Mouse (Mus musculus): ENCODE results near the gene Rnf44. TPM values are rescaled to one million over a fixed set of nuclear protein-coding genes. Genes with fewer than 3 reads are reported as not detected.

Gene Rnf44
- polyA plus RNA-seq, 1 experiment from 2014 or later: 52.1 TPM

- Histone ChIP-seq H3K27me3 (replicated peaks; ENCODE audit: insufficient read depth, low read length) (no peaks in the 10 kb centered on the region), H3K9ac (replicated peaks; ENCODE audit: low read depth) (no peak overlapping the region), H3K36me3 (ENCODE audit: insufficient read depth, low read length) (no peaks in the 10 kb centered on the region), H3K4me1 (ENCODE audit: insufficient read depth, low read depth, low read length) (peaks cover 16% of the 10 kb centered on the region; the same call in 1 of the 2 replicates), H3K27ac (ENCODE audit: low read length) (no peak overlapping the region), H3K4me3 (ENCODE audit: low read depth, low read length) (no peak overlapping the region), H3K9me3 (ENCODE audit: low read length) (no peaks in the 10 kb centered on the region), H3K4me2 (replicated peaks; ENCODE audit: low read depth, low read length) (no peak overlapping the region)
- TF ChIP-seq CTCF (IDR thresholded peaks at IDR 0.05) (no peak), EP300 (IDR thresholded peaks at IDR 0.05) (no peak)
- 87% methylated on average over 11 of the region's 11 CpGs for WGBS
- DNase-seq (ENCODE audit: low spot score) (no peak), ATAC-seq (no peak)
Measured at GRCm38 (mm10) chr13:54695479-54696230, 1.9 kb upstream of the Rnf44 start.

GRCm38 (mm10) chr13:54694348-54695060 is 797 bp upstream of the Rnf44 start:
- Histone ChIP-seq H3K27ac (ENCODE audit: low read length) (peak overlapping the region; percentile 95), H3K9me3 (ENCODE audit: low read length) (no peaks in the 10 kb centered on the region), H3K4me2 (replicated peaks; ENCODE audit: low read depth, low read length) (peak overlapping the region; percentile 40), H3K4me3 (ENCODE audit: low read depth, low read length) (peak overlapping the region; percentile 95), H3K27me3 (replicated peaks; ENCODE audit: insufficient read depth, low read length) (no peaks in the 10 kb centered on the region), H3K9ac (replicated peaks; ENCODE audit: low read depth) (peak overlapping the region; percentile 59), H3K36me3 (ENCODE audit: insufficient read depth, low read length) (no peaks in the 10 kb centered on the region), H3K4me1 (ENCODE audit: insufficient read depth, low read depth, low read length) (peaks cover 16% of the 10 kb centered on the region; the same call in 1 of the 2 replicates)
- TF ChIP-seq CTCF (IDR thresholded peaks at IDR 0.05): no peak
- no peak for TF ChIP-seq EP300 (IDR thresholded peaks at IDR 0.05)
- DNase-seq (ENCODE audit: low spot score) (no peak), ATAC-seq (peak; percentile 66)
- WGBS: 15% methylated on average over 26 of the region's 26 CpGs

- Histone ChIP-seq H3K4me2 (replicated peaks; ENCODE audit: low read depth, low read length) (peak overlapping the region; percentile 82), H3K27me3 (replicated peaks; ENCODE audit: insufficient read depth, low read length) (no peaks in the 10 kb centered on the region), H3K9ac (replicated peaks; ENCODE audit: low read depth) (peak overlapping the region; percentile 93), H3K27ac (ENCODE audit: low read length) (peak overlapping the region; percentile 94), H3K9me3 (ENCODE audit: low read length) (no peaks in the 10 kb centered on the region), H3K4me1 (ENCODE audit: insufficient read depth, low read depth, low read length) (peaks cover 16% of the 10 kb centered on the region; the same call in 1 of the 2 replicates), H3K36me3 (ENCODE audit: insufficient read depth, low read length) (no peaks in the 10 kb centered on the region), H3K4me3 (ENCODE audit: low read depth, low read length) (peak overlapping the region; percentile 95)
- 9% methylated on average over 21 of the region's 21 CpGs for WGBS
- ATAC-seq (no peak), DNase-seq (ENCODE audit: low spot score) (peak; percentile 24)
- TF ChIP-seq EP300 (IDR thresholded peaks at IDR 0.05) (no peak), CTCF (IDR thresholded peaks at IDR 0.05) (no peak)
Measured at GRCm38 (mm10) chr13:54692711-54693557, 773 bp downstream of the Rnf44 start.

- no peak for ATAC-seq
- no peak overlapping the region for H3K27ac ChIP-seq (ENCODE audit: low read length)
- no peaks in the 10 kb centered on the region for H3K36me3 ChIP-seq (ENCODE audit: insufficient read depth, low read length)
- DNase-seq (ENCODE audit: low spot score): peak; percentile 23
- TF ChIP-seq EP300 (IDR thresholded peaks at IDR 0.05): no peak
- TF ChIP-seq CTCF (IDR thresholded peaks at IDR 0.05): no peak
- H3K4me1 ChIP-seq (ENCODE audit: insufficient read depth, low read depth, low read length): peaks cover 17% of the 10 kb centered on the region; the same call in 1 of the 2 replicates
- H3K4me3 ChIP-seq (ENCODE audit: low read depth, low read length): no peak overlapping the region
- no peaks in the 10 kb centered on the region for H3K9me3 ChIP-seq (ENCODE audit: low read length)
- H3K27me3 ChIP-seq (replicated peaks; ENCODE audit: insufficient read depth, low read length): no peaks in the 10 kb centered on the region
- H3K4me2 ChIP-seq (replicated peaks; ENCODE audit: low read depth, low read length): peak overlapping the region; percentile 82; the same call in 1 of the 2 replicates
- H3K9ac ChIP-seq (replicated peaks; ENCODE audit: low read depth): no peak overlapping the region
Measured at GRCm38 (mm10) chr13:54691737-54692136, 2.0 kb downstream of the Rnf44 start.

- no peak overlapping the region for H3K27ac ChIP-seq (ENCODE audit: low read length)
- H3K4me3 ChIP-seq (ENCODE audit: low read depth, low read length): no peak overlapping the region
- H3K36me3 ChIP-seq (ENCODE audit: insufficient read depth, low read length): no peaks in the 10 kb centered on the region
- no peaks in the 10 kb centered on the region for H3K27me3 ChIP-seq (replicated peaks; ENCODE audit: insufficient read depth, low read length)
- TF ChIP-seq EP300 (IDR thresholded peaks at IDR 0.05): no peak
- TF ChIP-seq CTCF (IDR thresholded peaks at IDR 0.05): no peak
- ATAC-seq: no peak
- peaks cover 31% of the 10 kb centered on the region; the same call in 1 of the 2 replicates for H3K4me1 ChIP-seq (ENCODE audit: insufficient read depth, low read depth, low read length)
- H3K9ac ChIP-seq (replicated peaks; ENCODE audit: low read depth): no peak overlapping the region
- no peaks in the 10 kb centered on the region for H3K9me3 ChIP-seq (ENCODE audit: low read length)
- 89% methylated on average over 8 of the region's 8 CpGs for WGBS
- no peak for DNase-seq (ENCODE audit: low spot score)
- H3K4me2 ChIP-seq (replicated peaks; ENCODE audit: low read depth, low read length): no peak overlapping the region
Measured at GRCm38 (mm10) chr13:54690151-54690740, 3.5 kb downstream of the Rnf44 start.
